Mouse (Mus musculus) kidney, embryonic 15.5 days (tissue): ENCODE data around the gene Lrrc56. TPM values are rescaled to one million over a fixed set of nuclear protein-coding genes. Genes with fewer than 3 reads are reported as not detected.

ENCODE experiments used
- microRNA counts: library from miRNA; unstranded; fragments of <30 nt; microRNA quantifications from one replicate; lab custom pipeline; 2016
- microRNA-seq: library from miRNA; unstranded; fragments of <30 nt; microRNA quantifications from one replicate; pipeline ENCODE4, GENCODE M21; 2016
- polyA plus RNA-seq: library from polyadenylated mRNA; unstranded; fragments of >200 nt; fragmentation: Nextera tagmentation; extraction: Ambion mirVana; gene quantifications from 2 replicates; pipeline ENCODE4 v1.2.1, GENCODE M21; 2015

Gene Lrrc56
- polyA plus RNA-seq, 1 experiment from 2014 or later, result 13.9 TPM

MicroRNA genes within 50 kb of the gene (microRNA counts, 519-probe panel; counts per million panel counts)
- 2,841 counts per million, percentile 72 among the panel's probes with 10 or more counts for microRNA mmu-miR-210 (lab: Ali Mortazavi, UCI)

Small RNA genes lying within 50 kb of the gene (microRNA-seq; reads per million reads assigned to microRNA genes)
- gene Mir210, result 291 reads per million, percentile 69 among the genes with 10 or more reads in this experiment

Other genes starting within 250 kb of the Lrrc56 start
- 4.3 and 21.7 TPM in 2 replicates for gene Ifitm5, start 243.9 kb upstream of the Lrrc56 start, polyA plus RNA-seq
- 0.39 TPM in 1 of 2 replicates, not detected in the other for gene Gm45717, start 238.2 kb upstream of the Lrrc56 start, polyA plus RNA-seq
- 897 and 954 TPM in 2 replicates for gene Ifitm2, start 238.2 kb upstream of the Lrrc56 start, polyA plus RNA-seq
- gene Ifitm1, start 226.9 kb upstream of the Lrrc56 start, polyA plus RNA-seq, result 55.2 and 59.7 TPM in 2 replicates
- gene Ifitm3, start 183.4 kb upstream of the Lrrc56 start, polyA plus RNA-seq, result 187 and 205 TPM in 2 replicates
- gene Ifitm6, start 176.2 kb upstream of the Lrrc56 start, polyA plus RNA-seq, result 1.3 and 2.2 TPM in 2 replicates
- not detected in 2 replicates for gene Gm17387, start 165.0 kb upstream of the Lrrc56 start, polyA plus RNA-seq
- 12.4 and 15.4 TPM in 2 replicates for gene B4galnt4, start 133.1 kb upstream of the Lrrc56 start, polyA plus RNA-seq
- gene Pkp3, start 115.9 kb upstream of the Lrrc56 start, polyA plus RNA-seq, result 7.8 and 7.9 TPM in 2 replicates
- gene Sigirr, start 93.6 kb upstream of the Lrrc56 start, polyA plus RNA-seq, result 20.8 and 24.7 TPM in 2 replicates
- gene Ano9, start 76.4 kb upstream of the Lrrc56 start, polyA plus RNA-seq, result 6.0 TPM in 2 replicates
- 79.9 and 83.4 TPM in 2 replicates for gene Ptdss2, start 71.8 kb upstream of the Lrrc56 start, polyA plus RNA-seq
- 115 and 122 TPM in 2 replicates for gene Rnh1, start 21.3 kb upstream of the Lrrc56 start, polyA plus RNA-seq
- 92.1 and 98.0 TPM in 2 replicates for gene Hras, start 152 bp upstream of the Lrrc56 start, polyA plus RNA-seq
- gene Lmntd2, start 19.9 kb downstream of the Lrrc56 start, polyA plus RNA-seq, result 3.4 and 3.5 TPM in 2 replicates
- 57.5 and 66.9 TPM in 2 replicates for gene Rassf7, start 21.7 kb downstream of the Lrrc56 start, polyA plus RNA-seq
- gene Phrf1, start 34.6 kb downstream of the Lrrc56 start, polyA plus RNA-seq, result 73.1 and 78.3 TPM in 2 replicates
- gene Irf7, start 72.3 kb downstream of the Lrrc56 start, polyA plus RNA-seq, result 3.5 and 3.8 TPM in 2 replicates
- gene Cdhr5, start 82.6 kb downstream of the Lrrc56 start, polyA plus RNA-seq, result 8.2 and 8.6 TPM in 2 replicates
- 41.1 and 43.5 TPM in 2 replicates for gene Sct, start 85.0 kb downstream of the Lrrc56 start, polyA plus RNA-seq
- gene Drd4, start 97.8 kb downstream of the Lrrc56 start, polyA plus RNA-seq, result 1.4 and 1.8 TPM in 2 replicates
- 68.2 and 81.1 TPM in 2 replicates for gene Deaf1, start 133.5 kb downstream of the Lrrc56 start, polyA plus RNA-seq
- 52.8 and 54.4 TPM in 2 replicates for gene Tmem80, start 133.6 kb downstream of the Lrrc56 start, polyA plus RNA-seq
- 33.1 and 39.6 TPM in 2 replicates for gene Eps8l2, start 144.7 kb downstream of the Lrrc56 start, polyA plus RNA-seq
- 340 and 353 TPM in 2 replicates for gene Taldo1, start 198.0 kb downstream of the Lrrc56 start, polyA plus RNA-seq
- gene Gatd1, start 220.0 kb downstream of the Lrrc56 start, polyA plus RNA-seq, result 61.5 and 61.8 TPM in 2 replicates
- gene Cend1, start 235.3 kb downstream of the Lrrc56 start, polyA plus RNA-seq, result 2.6 and 3.4 TPM in 2 replicates
- 27.6 and 34.0 TPM in 2 replicates for gene Slc25a22, start 243.7 kb downstream of the Lrrc56 start, polyA plus RNA-seq
- gene Pidd1, start 249.9 kb downstream of the Lrrc56 start, polyA plus RNA-seq, result 10.5 and 12.6 TPM in 2 replicates